Mouse (Mus musculus): Measurements from ENCODE around the gene Gm3667.
"Not testable (repeated sequence)": the region's sequence is repeated elsewhere in the genome, so short reads cannot be mapped to it uniquely, and the experiment has no call there.

GRCm38 (mm10) chr14:6888811-6889210 is 951 bp downstream of the Gm3667 start:
- not testable (repeated sequence) for TF ChIP-seq CTCF (IDR thresholded peaks at IDR 0.05; ENCODE audit: low read depth, low read length); POLR2AphosphoS5 (IDR thresholded peaks at IDR 0.05; ENCODE audit: insufficient replicate concordance, low read depth, low read length); GATA1 (IDR thresholded peaks at IDR 0.05; ENCODE audit: borderline replicate concordance, low read length)
